Mouse (Mus musculus) erythroblast, embryonic 14.5 days (primary cell): ENCODE measurements around the gene Atf6b.

ENCODE experiments used
- GATA1 ChIP-seq: IDR thresholded peaks from 2 replicates; pipeline ENCODE4 v1.6.1; 2012; ENCODE audit warnings: low read length, inconsistent platforms, mixed read lengths
- TAL1 ChIP-seq: IDR thresholded peaks from 3 replicates; pipeline ENCODE4 v1.6.1; 2012; ENCODE audit warnings: low read length, inconsistent platforms, mixed read lengths

GRCm38 (mm10) chr17:34604061-34604508 lies 42.9 kb upstream of the Atf6b start, which contains the start of gene Agpat1:
- no peak for TF ChIP-seq GATA1
- TF ChIP-seq TAL1 = no peak
